Mouse (Mus musculus) heart, embryonic 16.5 days (tissue): Measurements from ENCODE around the gene Plxdc1. TPM values are rescaled to one million over a fixed set of nuclear protein-coding genes. Genes with fewer than 3 reads are reported as not detected.

Experiments
- ATAC-seq: fragments of 200-750 bp; cut with Nextera tagmentation; replicated peaks from 2 replicates; pipeline ENCODE4 v1.8.0; 2017; ENCODE audit warnings: moderate number of reproducible peaks; ENCODE audit not compliant: insufficient read depth, low FRiP score; ENCODE audit errors: extremely low read depth
- H3K27ac ChIP-seq: fragments of 300-500 bp; sonication (generic); 2 replicates; pipeline ENCODE4 v1.5.1; 2014; ENCODE audit warnings: mild to moderate bottlenecking, low read length, control low read depth, moderate library complexity
- H3K27me3 ChIP-seq: fragments of 300-500 bp; sonication (generic); 2 replicates; pipeline ENCODE4 v1.6.1; 2014; ENCODE audit warnings: low read length, mixed read lengths; ENCODE audit not compliant: control insufficient read depth, insufficient read depth
- H3K36me3 ChIP-seq: fragments of 300-500 bp; sonication (generic); 2 replicates; pipeline ENCODE4 v1.6.1; 2014; ENCODE audit not compliant: control insufficient read depth, insufficient read depth
- H3K4me1 ChIP-seq: fragments of 300-500 bp; sonication (generic); 2 replicates; pipeline ENCODE4 v1.6.1; 2014; ENCODE audit warnings: low read length, mixed read lengths; ENCODE audit not compliant: control insufficient read depth, insufficient read depth
- H3K4me2 ChIP-seq: fragments of 300-500 bp; sonication (generic); 2 replicates; pipeline ENCODE4 v1.6.1; 2014; ENCODE audit warnings: low read depth, mild to moderate bottlenecking, control low read depth, low read length
- H3K4me3 ChIP-seq: fragments of 300-500 bp; sonication (generic); 2 replicates; pipeline ENCODE4 v1.5.1; 2014; ENCODE audit warnings: mild to moderate bottlenecking, control low read depth, low read length
- H3K9ac ChIP-seq: fragments of 300-500 bp; sonication (generic); 2 replicates; pipeline ENCODE4 v1.6.1; 2014; ENCODE audit warnings: low read length, control low read depth
- H3K9me3 ChIP-seq: fragments of 300-500 bp; sonication (generic); replicated peaks from 2 replicates; pipeline ENCODE4 v1.6.1; 2016; ENCODE audit warnings: low read length; ENCODE audit not compliant: control insufficient read depth
- WGBS: fragments of 180-500 bp; shearing (Covaris S2); extraction: QIAGEN DNeasy Blood & Tissue Kit; methylation state at CpG from one replicate; pipeline ENCODE4 v1.1.7; 2014; 5-methylcytosine and 5-hydroxymethylcytosine counted together
- polyA plus RNA-seq: library from polyadenylated mRNA; unstranded; fragments of >200 nt; fragmentation: Nextera tagmentation; extraction: Ambion mirVana; gene quantifications from 2 replicates; pipeline ENCODE4 v1.2.1, GENCODE M21; 2015

Gene Plxdc1
- polyA plus RNA-seq, 1 experiment from 2014 or later, result 2.6 TPM

DNA sequence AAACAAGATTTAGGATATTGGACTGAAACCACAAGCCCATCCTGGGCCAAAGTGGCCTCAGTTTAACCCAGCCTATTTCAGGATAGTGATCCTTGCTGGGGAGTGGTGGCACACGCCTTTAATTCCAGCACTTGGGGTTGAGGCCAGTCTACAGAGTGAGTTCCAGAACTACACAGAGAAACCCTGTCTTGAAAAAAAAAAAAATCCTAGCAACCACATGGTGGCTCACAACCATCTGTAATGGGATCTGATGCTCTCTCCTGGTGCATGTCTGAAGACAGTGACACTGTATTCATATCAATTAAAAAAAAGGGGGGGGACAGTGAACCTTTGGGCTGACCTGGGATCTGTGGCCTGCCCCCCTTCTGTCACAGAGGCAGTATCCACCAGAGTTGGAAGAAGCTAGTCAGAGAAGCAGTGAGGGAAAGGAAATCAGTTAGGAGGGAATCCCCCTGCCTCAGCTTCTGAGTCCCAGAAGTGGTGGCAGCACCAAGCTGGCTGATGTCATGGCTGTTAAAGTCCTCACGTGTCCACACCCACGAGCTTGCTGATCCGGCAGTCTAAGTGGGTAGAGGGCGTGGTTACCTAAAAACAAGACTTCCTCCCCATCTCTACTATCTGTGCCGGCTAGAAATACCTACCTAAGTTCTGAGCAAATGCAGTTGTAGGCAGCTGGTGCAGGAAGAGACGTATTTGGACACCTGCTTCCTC, 12.8 kb upstream of the Plxdc1 start:
- ATAC-seq, result no peak
- peak overlapping the region; percentile 57 for H3K27ac ChIP-seq
- 46% methylated on average over 7 of the region's 7 CpGs for WGBS
- no peak overlapping the region for H3K4me2 ChIP-seq
- H3K27me3 ChIP-seq, result peaks cover 26% of the 10 kb centered on the region
- peaks cover 20% of the 10 kb centered on the region for H3K4me1 ChIP-seq
- H3K9me3 ChIP-seq, result no peaks in the 10 kb centered on the region
- H3K36me3 ChIP-seq, result no peaks in the 10 kb centered on the region
- no peak overlapping the region for H3K9ac ChIP-seq
- no peak overlapping the region for H3K4me3 ChIP-seq

DNA sequence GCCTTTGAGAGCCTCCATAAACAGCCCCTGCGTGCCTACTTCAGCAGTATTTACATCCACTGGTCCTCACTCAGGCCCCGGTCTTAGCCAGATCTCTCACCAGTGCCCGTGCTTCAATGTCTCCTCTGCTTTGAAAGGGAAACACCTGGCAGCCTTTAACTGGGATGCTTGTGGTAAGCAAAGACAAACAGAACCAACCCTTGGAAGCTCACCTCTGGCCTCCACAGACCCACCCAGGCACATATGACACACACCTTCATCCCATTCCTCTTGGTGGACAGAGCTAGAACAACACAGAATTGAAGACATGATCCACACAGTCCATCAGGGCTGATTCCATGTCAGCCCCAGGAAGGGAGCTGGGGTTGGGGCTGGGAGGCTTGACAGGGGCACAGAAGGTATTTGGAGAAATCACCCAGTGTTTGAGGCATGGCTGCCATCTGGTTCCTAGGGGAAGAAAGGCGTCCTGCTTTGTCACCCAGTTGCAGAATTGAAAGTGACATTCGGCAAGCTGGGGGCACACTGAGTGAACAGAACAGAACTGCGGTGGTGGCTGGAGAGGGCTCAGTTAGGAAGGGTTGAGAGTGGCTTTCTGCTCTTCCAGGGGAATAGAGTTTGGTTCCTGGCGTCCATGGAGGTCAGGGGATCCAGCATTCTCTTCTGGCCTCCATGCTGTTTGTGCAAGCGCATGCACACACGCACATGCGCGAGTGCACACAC, 12.0 kb upstream of the Plxdc1 start:
- WGBS, result 76% methylated on average over 11 of the region's 11 CpGs
- no peaks in the 10 kb centered on the region for H3K9me3 ChIP-seq
- peaks cover 16% of the 10 kb centered on the region for H3K4me1 ChIP-seq
- H3K27me3 ChIP-seq, result peaks cover 26% of the 10 kb centered on the region
- peak overlapping the region; percentile 31 for H3K27ac ChIP-seq
- H3K4me3 ChIP-seq, result no peak overlapping the region
- no peak overlapping the region for H3K4me2 ChIP-seq
- no peaks in the 10 kb centered on the region for H3K36me3 ChIP-seq
- ATAC-seq, result no peak
- H3K9ac ChIP-seq, result no peak overlapping the region

GRCm38 (mm10) chr11:97997387-97997960, 11.2 kb upstream of the Plxdc1 start:
- no peak overlapping the region for H3K4me2 ChIP-seq
- H3K4me1 ChIP-seq, result peaks cover 10% of the 10 kb centered on the region
- ATAC-seq, result no peak
- 74% methylated on average over 8 of the region's 8 CpGs for WGBS
- peaks cover 25% of the 10 kb centered on the region for H3K27me3 ChIP-seq
- H3K9ac ChIP-seq, result no peak overlapping the region
- no peaks in the 10 kb centered on the region for H3K9me3 ChIP-seq
- no peak overlapping the region for H3K27ac ChIP-seq
- H3K36me3 ChIP-seq, result no peaks in the 10 kb centered on the region
- no peak overlapping the region for H3K4me3 ChIP-seq

DNA sequence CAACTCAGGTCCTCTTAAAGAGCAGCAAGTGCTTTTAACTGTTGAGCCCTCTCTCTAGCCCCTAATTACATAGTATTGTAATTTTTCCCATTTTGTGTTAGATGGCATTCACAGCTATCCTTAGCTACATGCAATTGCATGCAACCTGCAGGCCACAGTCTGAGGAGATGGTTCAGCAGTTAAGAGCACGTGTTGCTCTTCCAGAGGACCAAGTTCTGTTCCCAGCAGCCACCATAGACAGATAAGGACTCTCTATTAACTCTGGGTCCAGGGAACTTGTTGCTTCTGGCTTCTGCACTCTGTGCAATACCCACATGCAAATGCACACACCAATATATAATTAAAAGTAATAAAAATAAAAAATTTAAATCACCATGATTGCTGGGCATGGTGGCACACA, 10.4 kb upstream of the Plxdc1 start:
- Histone ChIP-seq H3K27ac (no peak overlapping the region), H3K36me3 (no peaks in the 10 kb centered on the region), H3K9me3 (no peaks in the 10 kb centered on the region), H3K4me1 (peaks cover 7% of the 10 kb centered on the region; the same call in 1 of the 2 replicates), H3K4me2 (no peak overlapping the region), H3K9ac (no peak overlapping the region), H3K27me3 (peaks cover 18% of the 10 kb centered on the region), H3K4me3 (no peak overlapping the region)
- 66% methylated on average over 1 of the region's 1 CpGs for WGBS
- no peak for ATAC-seq

DNA sequence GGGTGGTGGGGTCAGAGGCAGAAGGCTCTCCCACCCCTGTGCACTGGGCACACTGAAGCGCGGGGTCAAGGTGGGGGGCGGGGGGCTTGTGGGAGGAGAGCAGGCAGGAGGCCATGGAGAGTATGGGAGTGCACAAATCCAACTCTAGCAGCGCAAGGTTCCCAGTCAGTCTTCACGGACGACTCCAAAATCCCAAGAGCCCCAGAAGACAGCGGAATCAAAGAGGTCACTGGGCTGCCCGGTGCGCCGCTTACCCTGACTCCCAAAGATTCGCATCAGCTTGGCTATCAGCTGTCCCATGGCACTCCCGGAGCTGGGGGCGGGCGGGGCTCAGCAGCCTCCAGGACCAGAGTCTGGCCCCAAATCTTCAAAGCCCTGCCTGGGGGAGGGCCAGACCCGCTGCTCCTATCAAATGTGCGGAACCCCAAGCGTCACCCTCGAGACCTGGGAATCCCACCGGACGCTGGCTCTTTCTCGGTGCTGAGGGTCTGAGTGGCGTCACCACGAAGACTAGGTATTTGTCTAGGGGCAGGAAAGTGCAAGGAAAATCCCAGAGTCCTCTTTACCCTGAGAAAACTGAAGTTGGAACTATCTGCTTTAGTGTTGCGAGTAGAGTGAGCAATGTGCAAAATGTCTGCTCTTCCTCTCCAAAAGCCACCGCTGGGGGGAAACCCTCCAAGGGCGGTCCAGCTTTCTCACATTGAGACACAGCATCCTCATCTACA, 9.5 kb upstream of the Plxdc1 start, which contains the start of gene Arl5c:
Gene Arl5c (minus strand): TSS at position 618 of the 725 bp plus-strand sequence.
- Histone ChIP-seq H3K9ac (peak within 1 kb of the TSS; percentile 71), H3K27ac (peak within 1 kb of the TSS; percentile 54; the same call in 1 of the 2 replicates), H3K36me3 (no peaks in the 10 kb centered on the region), H3K27me3 (peaks cover 12% of the 10 kb centered on the region), H3K4me1 (peaks cover 7% of the 10 kb centered on the region; the same call in 1 of the 2 replicates), H3K4me2 (peak within 1 kb of the TSS; percentile 83), H3K9me3 (no peaks in the 10 kb centered on the region), H3K4me3 (peak within 1 kb of the TSS; percentile 59)
- WGBS, result 1% methylated on average over 26 of the region's 26 CpGs
- ATAC-seq, result peak; percentile 20; the same call in 1 of the 2 replicates

DNA sequence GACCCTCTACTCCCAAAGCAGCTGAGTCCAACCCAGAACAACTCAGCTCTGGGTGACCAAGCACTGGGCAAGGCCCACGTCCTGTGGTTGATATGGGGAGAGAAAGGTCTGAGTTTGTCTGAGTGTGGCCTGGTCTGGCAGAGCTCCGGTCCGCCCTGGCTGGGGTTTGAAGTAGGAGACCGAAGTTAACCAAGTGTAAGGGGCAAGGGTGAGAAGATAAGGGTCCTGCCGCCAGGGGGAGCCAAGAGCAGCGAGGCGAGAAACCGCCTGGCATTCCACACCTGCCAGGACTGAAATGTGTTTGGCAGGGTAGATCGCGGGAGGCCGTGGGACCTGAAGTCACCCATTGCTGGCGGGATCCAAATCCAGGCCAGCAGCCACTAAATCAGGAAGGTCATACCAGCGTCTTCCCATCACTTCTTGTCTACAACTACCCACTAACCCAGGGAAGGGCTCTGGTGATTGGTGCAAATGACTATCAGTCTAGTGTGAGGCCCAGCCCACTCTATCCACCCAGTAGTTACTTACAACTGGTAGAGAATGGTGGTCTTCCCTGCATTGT, 8.4 kb upstream of the Plxdc1 start:
- peak; percentile 35; the same call in 1 of the 2 replicates for ATAC-seq
- peak overlapping the region; percentile 83 for H3K4me2 ChIP-seq
- 3% methylated on average over 13 of the region's 13 CpGs for WGBS

DNA sequence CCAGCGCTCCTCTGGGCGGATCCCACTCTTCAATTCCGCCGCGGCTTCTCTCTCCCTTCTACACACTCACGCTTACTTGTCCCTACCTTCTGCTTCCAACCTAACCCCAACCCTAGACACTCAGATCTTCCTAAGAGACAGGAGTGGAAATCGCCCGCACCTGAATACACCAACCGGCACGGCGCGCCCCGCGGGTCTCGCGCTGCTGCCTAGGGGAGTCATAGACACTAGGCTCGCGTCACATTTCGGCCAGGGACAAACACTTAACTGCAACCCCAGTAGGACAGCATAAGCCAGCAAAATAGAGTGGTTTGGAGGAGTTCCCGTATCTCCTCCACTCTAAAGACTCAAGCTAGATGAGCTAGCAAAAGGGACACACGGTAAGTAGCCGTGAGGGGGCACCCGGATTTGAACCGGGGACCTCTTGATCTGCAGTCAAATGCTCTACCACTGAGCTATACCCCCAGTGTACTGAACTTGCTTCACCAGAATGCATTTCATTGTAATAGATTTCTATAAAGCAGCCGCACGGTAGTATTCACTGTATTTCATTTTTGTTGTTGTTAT, 2.4 kb upstream of the Plxdc1 start:
- peak; percentile 82 for ATAC-seq
- H3K27me3 ChIP-seq, result peaks cover 19% of the 10 kb centered on the region
- H3K4me1 ChIP-seq, result peaks cover 16% of the 10 kb centered on the region
- WGBS, result under 1% methylated on average over 26 of the region's 26 CpGs
- peak overlapping the region; percentile 97 for H3K4me3 ChIP-seq
- peak overlapping the region; percentile 94 for H3K27ac ChIP-seq
- H3K9ac ChIP-seq, result peak overlapping the region; percentile 89
- H3K36me3 ChIP-seq, result no peaks in the 10 kb centered on the region
- H3K4me2 ChIP-seq, result peak overlapping the region; percentile 65
- no peaks in the 10 kb centered on the region for H3K9me3 ChIP-seq

More for the DNA sequence above, 8.4 kb upstream of the Plxdc1 start:
- Histone ChIP-seq H3K27ac (0 out of 2 replicates have a peak overlapping the region, but pooled peaks have one; percentile 18), H3K4me3 (peak overlapping the region; percentile 59), H3K4me1 (peaks cover 12% of the 10 kb centered on the region), H3K27me3 (peaks cover 3% of the 10 kb centered on the region), H3K9ac (peak overlapping the region; percentile 71), H3K36me3 (no peaks in the 10 kb centered on the region), H3K9me3 (no peaks in the 10 kb centered on the region)
